Mouse (Mus musculus) embryonic facial prominence, embryonic 11.5 days (tissue): ENCODE data around the gene Sult2b1. TPM values are rescaled to one million over a fixed set of nuclear protein-coding genes. Genes with fewer than 3 reads are reported as not detected.
A peak's percentile ranks its signal among the peaks of the same experiment; 100 is the strongest.

Source experiments
- ATAC-seq: fragments of 200-750 bp; cut with Nextera tagmentation; replicated peaks from 2 replicates; pipeline ENCODE4 v1.8.0; 2017; ENCODE audit warnings: low read depth; ENCODE audit not compliant: insufficient number of reproducible peaks, low FRiP score, low TSS enrichment
- DNase-seq: peaks from one replicate; pipeline ENCODE4 v3.0.0-alpha.2; 2015; ENCODE audit warnings: low spot score
- H3K27ac ChIP-seq: fragments of 300-500 bp; sonication (generic); replicated peaks from 2 replicates; pipeline ENCODE4 v1.5.1; 2014; ENCODE audit warnings: mild to moderate bottlenecking, low read depth, low read length, control low read depth
- H3K27me3 ChIP-seq: fragments of 300-500 bp; sonication (generic); 2 replicates; pipeline ENCODE4 v1.6.1; 2014; ENCODE audit warnings: mild to moderate bottlenecking, low read length, moderate library complexity, mixed read lengths; ENCODE audit not compliant: control insufficient read depth, insufficient read depth
- H3K36me3 ChIP-seq: fragments of 300-500 bp; sonication (generic); replicated peaks from 2 replicates; pipeline ENCODE4 v1.6.1; 2014; ENCODE audit warnings: low read depth, mild to moderate bottlenecking, low read length, moderate library complexity, mixed read lengths; ENCODE audit not compliant: control insufficient read depth, insufficient read depth
- H3K4me1 ChIP-seq: fragments of 300-500 bp; sonication (generic); 2 replicates; pipeline ENCODE4 v1.6.1; 2014; ENCODE audit warnings: low read length, mixed read lengths; ENCODE audit not compliant: control insufficient read depth, insufficient read depth
- H3K4me2 ChIP-seq: fragments of 300-500 bp; sonication (generic); 2 replicates; pipeline ENCODE4 v1.6.1; 2014; ENCODE audit warnings: low read depth, mild to moderate bottlenecking, control low read depth, low read length, moderate library complexity
- H3K4me3 ChIP-seq: fragments of 300-500 bp; sonication (generic); 2 replicates; pipeline ENCODE4 v1.5.1; 2014; ENCODE audit warnings: low read depth, low read length, control low read depth
- H3K9ac ChIP-seq: fragments of 300-500 bp; sonication (generic); replicated peaks from 2 replicates; pipeline ENCODE4 v1.6.1; 2014; ENCODE audit warnings: mild to moderate bottlenecking, control low read depth, low read length
- H3K9me3 ChIP-seq: fragments of 300-500 bp; sonication (generic); replicated peaks from 2 replicates; pipeline ENCODE4 v1.6.1; 2016; ENCODE audit warnings: mild to moderate bottlenecking, low read length, inconsistent platforms, mixed read lengths; ENCODE audit not compliant: control insufficient read depth
- WGBS: fragments of 180-500 bp; shearing (Covaris S2); extraction: QIAGEN DNeasy Blood & Tissue Kit; methylation state at CpG from one replicate; pipeline ENCODE4 v1.1.7; 2014; 5-methylcytosine and 5-hydroxymethylcytosine counted together
- polyA plus RNA-seq: library from polyadenylated mRNA; unstranded; fragments of >200 nt; fragmentation: Nextera tagmentation; extraction: Ambion mirVana; gene quantifications from 2 replicates; pipeline ENCODE4 v1.2.1, GENCODE M21; 2014

Sult2b1 gene
- polyA plus RNA-seq, 1 experiment from 2014 or later, result 1.8 TPM

DNA sequence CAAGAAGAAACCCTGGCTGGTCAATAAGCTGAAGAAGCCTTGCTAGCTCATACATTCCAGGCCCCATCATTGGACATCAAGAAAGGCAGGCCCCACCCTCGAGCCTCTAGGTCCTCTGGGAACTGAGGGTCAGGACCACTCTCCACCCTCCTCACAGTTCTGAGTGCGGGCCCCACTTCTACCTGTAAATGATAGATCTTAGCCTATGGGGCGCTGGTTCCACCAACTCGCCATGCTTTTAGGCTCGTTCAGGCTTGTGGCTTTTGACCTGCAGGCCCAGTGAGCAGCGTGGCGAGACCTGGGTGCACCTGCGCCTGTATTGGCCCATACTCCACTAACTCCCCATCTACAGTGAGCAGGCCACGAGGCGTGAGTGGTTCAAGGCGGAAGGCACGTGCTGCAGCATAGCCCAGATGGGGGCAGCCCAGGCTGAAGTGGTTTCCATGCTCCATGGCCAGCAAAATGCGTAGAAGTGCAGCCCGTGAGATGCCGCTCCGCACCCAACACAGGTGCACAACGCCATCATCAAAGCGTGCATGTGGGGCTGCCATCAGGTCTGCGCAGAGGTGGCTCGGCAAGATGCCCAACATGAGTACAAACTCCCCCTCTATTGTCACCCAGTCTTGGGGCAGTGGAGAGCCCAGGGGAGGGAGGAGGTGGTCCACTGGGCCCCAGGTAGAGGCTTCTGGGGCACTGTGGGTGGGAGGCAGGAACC lies 73.8 kb downstream of the Sult2b1 start:
- no peaks in the 10 kb centered on the region for H3K27me3 ChIP-seq
- H3K27ac ChIP-seq, result no peak overlapping the region
- 90% methylated on average over 20 of the region's 20 CpGs for WGBS
- no peak overlapping the region for H3K9ac ChIP-seq
- peaks cover 15% of the 10 kb centered on the region for H3K4me1 ChIP-seq
- DNase-seq (no peak), ATAC-seq (no peak)
- no peak overlapping the region for H3K4me2 ChIP-seq
- peaks cover 11% of the 10 kb centered on the region for H3K36me3 ChIP-seq
- no peaks in the 10 kb centered on the region for H3K9me3 ChIP-seq
- no peak overlapping the region for H3K4me3 ChIP-seq

DNA sequence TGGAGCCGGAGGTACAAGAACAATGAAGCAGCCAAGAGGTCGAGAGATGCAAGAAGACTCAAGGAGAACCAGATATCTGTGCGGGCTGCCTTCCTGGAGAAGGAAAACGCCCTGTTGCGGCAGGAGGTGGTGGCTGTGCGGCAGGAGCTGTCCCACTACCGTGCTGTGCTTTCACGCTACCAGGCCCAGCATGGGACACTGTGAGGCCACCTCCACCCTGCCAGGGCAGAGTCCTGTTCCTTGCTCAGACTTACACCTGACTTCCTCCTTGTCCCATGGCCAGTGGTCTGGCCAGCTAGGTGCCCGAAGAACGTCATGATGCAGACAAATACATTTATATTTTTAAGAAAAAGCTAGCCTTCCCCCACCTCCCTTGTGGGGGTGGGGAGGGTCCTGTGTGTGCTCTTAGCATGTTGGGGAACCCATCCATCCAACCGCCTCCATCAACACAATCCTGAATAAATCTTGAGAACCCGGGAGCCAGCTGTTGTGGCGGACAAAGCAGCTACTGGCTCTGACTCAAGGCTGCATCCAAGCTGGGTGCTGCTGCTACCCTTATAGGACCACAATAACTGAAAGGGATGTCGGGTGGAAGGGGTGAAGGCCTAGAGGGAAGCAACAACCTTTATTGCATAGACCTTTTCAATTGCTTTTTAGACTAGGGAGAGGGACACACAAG lies 74.7 kb downstream of the Sult2b1 start:
- H3K4me3 ChIP-seq, result no peak overlapping the region
- H3K4me1 ChIP-seq, result peaks cover 14% of the 10 kb centered on the region
- WGBS, result 76% methylated on average over 14 of the region's 14 CpGs
- no peak overlapping the region for H3K4me2 ChIP-seq
- DNase-seq (no peak), ATAC-seq (no peak)
- H3K27ac ChIP-seq, result no peak overlapping the region
- H3K9ac ChIP-seq, result no peak overlapping the region
- peaks cover 11% of the 10 kb centered on the region for H3K36me3 ChIP-seq
- H3K9me3 ChIP-seq, result no peaks in the 10 kb centered on the region
- H3K27me3 ChIP-seq, result no peaks in the 10 kb centered on the region

DNA sequence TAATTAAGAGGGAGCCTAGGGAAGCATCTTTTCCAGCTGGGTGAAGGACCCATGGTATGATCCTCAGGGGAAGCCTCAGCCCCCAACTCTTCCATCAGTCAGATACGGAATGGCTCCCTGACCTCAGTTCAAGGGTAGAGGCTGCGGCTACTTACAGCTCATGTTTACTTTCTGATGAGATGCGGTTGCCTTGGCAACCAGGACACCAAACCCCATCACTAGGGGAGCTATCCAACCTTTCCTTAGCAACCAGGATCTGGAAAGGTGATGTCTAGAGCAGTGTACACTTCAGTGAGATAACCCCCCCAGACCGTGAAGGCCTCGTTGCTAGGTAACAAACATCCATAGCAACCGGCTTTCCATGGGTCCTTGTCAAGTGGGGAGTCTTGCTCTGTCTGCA lies 75.4 kb downstream of the Sult2b1 start:
- peaks cover 13% of the 10 kb centered on the region for H3K4me1 ChIP-seq
- DNase-seq (peak; percentile 60), ATAC-seq (no peak)
- no peak overlapping the region for H3K4me3 ChIP-seq
- no peak overlapping the region for H3K27ac ChIP-seq
- H3K27me3 ChIP-seq, result no peaks in the 10 kb centered on the region
- WGBS, result 62% methylated on average over 6 of the region's 6 CpGs
- H3K9ac ChIP-seq, result no peak overlapping the region
- no peak overlapping the region; the same call in 1 of the 2 replicates for H3K4me2 ChIP-seq
- H3K36me3 ChIP-seq, result peaks cover 11% of the 10 kb centered on the region
- no peaks in the 10 kb centered on the region for H3K9me3 ChIP-seq

DNA sequence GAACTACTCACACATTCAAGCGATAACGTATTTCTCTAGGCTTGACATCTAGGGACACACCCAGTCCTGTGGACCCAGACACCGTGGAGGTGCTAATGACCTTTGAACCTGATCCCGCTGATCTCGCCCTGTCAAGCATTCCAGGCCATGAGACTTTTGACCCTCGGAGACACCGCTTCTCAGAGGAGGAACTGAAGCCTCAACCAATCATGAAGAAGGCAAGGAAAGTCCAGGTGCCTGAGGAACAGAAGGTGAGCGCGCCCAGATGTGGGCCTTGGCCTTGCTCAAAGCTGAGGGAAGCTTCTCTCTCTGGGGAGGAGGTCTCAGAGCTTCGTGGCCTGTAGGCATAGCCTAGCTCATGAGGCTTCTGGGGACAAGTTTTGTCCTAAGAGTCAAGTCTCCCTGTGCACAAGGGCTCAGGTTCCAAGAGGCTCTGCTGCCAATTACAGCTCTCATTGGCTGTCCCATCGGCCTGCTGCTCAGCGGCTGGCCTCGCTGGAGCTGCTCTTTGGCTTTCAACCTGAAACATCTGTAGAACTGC lies 76.2 kb downstream of the Sult2b1 start:
- Histone ChIP-seq H3K4me2 (peak overlapping the region; percentile 95), H3K4me1 (peaks cover 15% of the 10 kb centered on the region), H3K36me3 (peaks cover 11% of the 10 kb centered on the region), H3K9me3 (no peaks in the 10 kb centered on the region), H3K27ac (0 out of 2 replicates have a peak overlapping the region, but pooled peaks have one; percentile 31), H3K9ac (no peak overlapping the region), H3K27me3 (no peaks in the 10 kb centered on the region), H3K4me3 (no peak overlapping the region)
- ATAC-seq (no peak), DNase-seq (peak; percentile 48)
- 41% methylated on average over 13 of the region's 13 CpGs for WGBS

DNA sequence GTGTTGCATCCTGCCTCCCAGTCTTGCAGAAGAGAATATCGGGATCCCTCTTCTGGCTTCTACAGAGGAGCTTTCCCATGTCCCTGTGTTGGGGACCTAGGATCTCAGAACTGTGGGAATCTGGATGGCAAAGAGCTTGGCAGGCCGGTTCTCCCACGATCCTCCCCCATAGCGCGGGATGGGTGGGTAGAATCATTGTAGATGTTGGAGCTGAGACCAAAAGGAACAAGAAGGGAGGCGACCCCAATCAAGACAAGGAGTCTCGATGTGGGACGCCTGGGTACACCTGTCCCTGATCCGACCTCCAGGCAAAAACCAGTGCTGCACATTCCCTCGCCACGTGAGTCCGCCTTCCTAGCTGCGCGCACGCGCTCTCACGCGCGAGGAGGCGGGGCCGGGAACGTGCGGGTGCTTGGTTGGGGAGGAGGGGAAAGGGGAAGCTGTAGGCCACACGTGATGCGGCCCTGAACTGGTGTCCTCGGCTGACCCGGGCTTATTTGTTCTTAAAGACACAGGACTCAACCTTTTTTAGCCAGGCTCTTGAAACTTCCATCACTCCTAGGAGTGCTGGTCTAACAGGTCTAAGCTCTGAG lies 77.0 kb downstream of the Sult2b1 start:
- peak overlapping the region; percentile 31 for H3K27ac ChIP-seq
- ATAC-seq (no peak), DNase-seq (peak; percentile 91)
- H3K4me3 ChIP-seq, result peak overlapping the region; percentile 56
- H3K4me1 ChIP-seq, result peaks cover 15% of the 10 kb centered on the region
- H3K4me2 ChIP-seq, result peak overlapping the region; percentile 95
- H3K9me3 ChIP-seq, result no peaks in the 10 kb centered on the region
- H3K9ac ChIP-seq, result peak overlapping the region; percentile 29
- peaks cover 7% of the 10 kb centered on the region for H3K36me3 ChIP-seq
- under 1% methylated on average over 27 of the region's 27 CpGs for WGBS
- no peaks in the 10 kb centered on the region for H3K27me3 ChIP-seq

DNA sequence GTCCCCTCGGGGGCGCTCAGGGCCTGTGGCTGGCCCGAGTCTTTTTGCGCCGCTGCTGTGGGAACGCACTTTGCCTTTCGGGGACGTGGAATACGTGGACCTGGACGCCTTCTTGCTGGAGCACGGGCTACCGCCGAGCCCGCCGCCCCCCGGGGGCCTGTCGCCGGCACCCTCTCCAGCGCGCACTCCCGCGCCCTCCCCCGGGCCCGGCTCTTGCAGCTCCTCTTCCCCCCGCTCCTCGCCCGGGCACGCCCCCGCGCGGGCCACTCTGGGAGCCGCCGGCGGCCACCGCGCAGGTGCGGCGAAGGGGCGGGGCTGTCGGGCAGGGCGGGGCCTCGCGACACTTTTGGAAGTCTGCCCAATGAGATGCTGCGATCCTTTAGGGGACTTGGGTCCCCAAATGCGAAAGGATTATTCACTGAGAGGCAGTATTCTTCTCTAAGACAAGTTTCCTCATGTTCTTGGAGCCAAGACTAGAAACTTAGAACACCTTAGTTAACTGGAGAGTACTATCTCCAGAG lies 77.7 kb downstream of the Sult2b1 start:
- H3K36me3 ChIP-seq, result peaks cover under 1% of the 10 kb centered on the region
- peak overlapping the region; percentile 56 for H3K4me3 ChIP-seq
- ATAC-seq, result no peak
- H3K9ac ChIP-seq, result peak overlapping the region; percentile 64
- peak overlapping the region; percentile 95 for H3K4me2 ChIP-seq
- H3K27me3 ChIP-seq, result no peaks in the 10 kb centered on the region
- peaks cover 15% of the 10 kb centered on the region for H3K4me1 ChIP-seq
- WGBS, result under 1% methylated on average over 42 of the region's 45 CpGs
- H3K9me3 ChIP-seq, result no peaks in the 10 kb centered on the region
- peak overlapping the region; percentile 31; the same call in 1 of the 2 replicates for H3K27ac ChIP-seq
- peak; percentile 86 for DNase-seq

DNA sequence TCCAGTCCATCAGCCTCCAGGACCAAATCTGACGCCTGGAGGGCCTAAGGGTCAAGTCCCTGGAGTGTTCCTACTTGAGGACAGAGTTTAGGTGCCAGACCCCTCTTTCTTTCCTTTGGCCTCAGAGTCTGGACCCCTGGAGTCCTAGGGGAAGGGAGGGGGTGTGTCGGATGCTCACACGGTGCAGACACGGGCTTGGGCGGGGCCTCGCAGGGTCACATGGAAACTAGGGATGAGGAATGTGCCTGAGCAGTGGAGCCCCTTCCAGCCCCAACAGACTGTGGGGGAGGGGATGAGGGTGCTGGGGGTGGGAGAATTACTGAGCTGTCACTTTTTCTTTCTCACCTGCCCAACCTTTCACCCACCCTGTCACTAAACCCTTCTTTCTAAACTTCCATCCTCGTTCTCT lies 78.6 kb downstream of the Sult2b1 start:
- ATAC-seq, result no peak
- WGBS, result 0% methylated on average over 7 of the region's 7 CpGs
- H3K4me2 ChIP-seq, result peak overlapping the region; percentile 95

More for the DNA sequence above, 78.6 kb downstream of the Sult2b1 start:
- H3K9ac ChIP-seq, result peak overlapping the region; percentile 64
- no peaks in the 10 kb centered on the region; the same call in 1 of the 2 replicates for H3K27me3 ChIP-seq
- no peaks in the 10 kb centered on the region for H3K9me3 ChIP-seq
- H3K4me1 ChIP-seq, result peaks cover 15% of the 10 kb centered on the region
- no peak overlapping the region for H3K27ac ChIP-seq
- peak overlapping the region; percentile 56 for H3K4me3 ChIP-seq
- DNase-seq, result peak; percentile 72
- no peaks in the 10 kb centered on the region for H3K36me3 ChIP-seq
